Mouse (Mus musculus) stomach, embryonic 16.5 days (tissue): ENCODE results near the gene 4930432K21Rik. TPM values are rescaled to one million over a fixed set of nuclear protein-coding genes. Genes with fewer than 3 reads are reported as not detected.

Experiments used
- ATAC-seq: fragments of 200-750 bp; cut with Nextera tagmentation; 2 replicates; pipeline ENCODE4 v1.8.0; 2017; ENCODE audit warnings: moderate number of reproducible peaks, moderate TSS enrichment; ENCODE audit not compliant: insufficient read depth, low FRiP score
- H3K27ac ChIP-seq: fragments of 300-500 bp; sonication (generic); 2 replicates; pipeline ENCODE4 v1.5.1; 2014; ENCODE audit warnings: low read length
- H3K27me3 ChIP-seq: fragments of 300-500 bp; sonication (generic); 2 replicates; pipeline ENCODE4 v1.6.1; 2014; ENCODE audit warnings: low read length, control low read depth, mixed read lengths; ENCODE audit not compliant: control insufficient read depth, insufficient read depth
- H3K36me3 ChIP-seq: fragments of 300-500 bp; sonication (generic); 2 replicates; pipeline ENCODE4 v1.6.1; 2014; ENCODE audit warnings: low read length; ENCODE audit not compliant: control insufficient read depth, insufficient read depth
- H3K4me1 ChIP-seq: fragments of 300-500 bp; sonication (generic); 2 replicates; pipeline ENCODE4 v1.6.1; 2014; ENCODE audit warnings: low read length, control low read depth, mixed read lengths; ENCODE audit not compliant: control insufficient read depth, insufficient read depth
- H3K4me2 ChIP-seq: fragments of 300-500 bp; sonication (generic); 2 replicates; pipeline ENCODE4 v1.6.1; 2014; ENCODE audit warnings: low read depth, low read length, mixed read lengths
- H3K4me3 ChIP-seq: fragments of 300-500 bp; sonication (generic); replicated peaks from 2 replicates; pipeline ENCODE4 v1.5.1; 2014; ENCODE audit warnings: mild to moderate bottlenecking, low read length
- H3K9ac ChIP-seq: fragments of 300-500 bp; sonication (generic); 2 replicates; pipeline ENCODE4 v1.6.1; 2014; ENCODE audit warnings: low read length
- H3K9me3 ChIP-seq: fragments of 300-500 bp; sonication (generic); replicated peaks from 2 replicates; pipeline ENCODE4 v1.6.1; 2016; ENCODE audit warnings: low read length, control low read depth; ENCODE audit not compliant: control insufficient read depth
- WGBS: fragments of 180-500 bp; shearing (Covaris S2); extraction: QIAGEN DNeasy Blood & Tissue Kit; methylation state at CpG from one replicate; pipeline ENCODE4 v1.1.7; 2014; 5-methylcytosine and 5-hydroxymethylcytosine counted together
- polyA plus RNA-seq: library from polyadenylated mRNA; unstranded; fragments of >200 nt; fragmentation: Nextera tagmentation; extraction: Ambion mirVana; gene quantifications from 2 replicates; pipeline ENCODE4 v1.2.1, GENCODE M21; 2015

Gene 4930432K21Rik
- polyA plus RNA-seq, 1 experiment from 2014 or later: 1.0 TPM

DNA sequence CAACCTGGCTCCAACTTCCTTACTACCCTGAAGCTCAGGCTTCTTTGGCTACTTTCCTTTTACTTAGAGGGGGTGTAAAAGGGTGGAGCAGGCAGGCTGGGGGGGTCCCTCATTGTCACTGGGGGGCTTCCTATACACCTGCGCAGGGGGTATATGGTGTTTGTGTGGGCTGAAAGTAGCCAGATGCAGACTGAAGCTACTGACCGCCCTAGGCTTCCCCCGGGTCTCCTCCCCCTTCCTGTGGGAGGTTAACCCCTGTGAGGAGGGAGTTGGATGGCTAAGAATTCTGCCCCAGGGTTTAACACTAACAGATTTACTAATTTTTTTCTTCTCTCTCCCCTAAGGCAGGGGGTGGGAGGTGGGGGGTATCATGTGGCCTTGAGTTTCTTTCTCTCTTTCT, 28.7 kb downstream of the 4930432K21Rik start:
- peaks cover 21% of the 10 kb centered on the region for H3K4me1 ChIP-seq
- H3K9me3 ChIP-seq: no peaks in the 10 kb centered on the region
- H3K27ac ChIP-seq: no peak overlapping the region
- H3K4me3 ChIP-seq: no peak overlapping the region
- H3K9ac ChIP-seq: no peak overlapping the region; the same call in 1 of the 2 replicates
- H3K4me2 ChIP-seq: no peak overlapping the region
- WGBS: 22% methylated on average over 3 of the region's 3 CpGs
- H3K36me3 ChIP-seq: no peaks in the 10 kb centered on the region
- no peaks in the 10 kb centered on the region for H3K27me3 ChIP-seq
- no peak for ATAC-seq

DNA sequence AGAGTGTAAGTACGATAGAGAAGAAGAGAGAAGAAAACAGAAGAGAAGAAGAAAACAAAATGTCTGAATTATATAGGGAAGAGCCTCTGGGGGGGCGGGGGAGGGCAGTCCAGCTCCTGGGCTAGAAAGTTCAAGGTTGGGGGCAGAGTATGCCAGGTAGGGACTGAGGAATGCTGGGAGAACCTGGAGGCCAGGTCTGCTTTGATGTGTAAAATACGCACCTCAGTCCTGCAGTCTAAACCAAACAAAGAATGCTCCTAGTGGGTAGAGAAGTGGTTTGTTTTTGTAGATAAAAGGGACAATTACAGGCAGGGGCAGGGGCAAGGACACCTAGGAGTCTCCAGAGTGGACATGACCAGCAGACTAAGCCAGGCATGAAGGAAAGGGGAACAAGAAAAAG, 29.6 kb downstream of the 4930432K21Rik start:
- H3K9me3 ChIP-seq: no peaks in the 10 kb centered on the region
- H3K9ac ChIP-seq: no peak overlapping the region
- no peaks in the 10 kb centered on the region for H3K27me3 ChIP-seq
- H3K36me3 ChIP-seq: no peaks in the 10 kb centered on the region
- ATAC-seq: no peak
- no peak overlapping the region for H3K4me3 ChIP-seq
- 72% methylated on average over 3 of the region's 3 CpGs for WGBS
- H3K4me1 ChIP-seq: peaks cover 27% of the 10 kb centered on the region
- H3K4me2 ChIP-seq: no peak overlapping the region
- H3K27ac ChIP-seq: no peak overlapping the region

DNA sequence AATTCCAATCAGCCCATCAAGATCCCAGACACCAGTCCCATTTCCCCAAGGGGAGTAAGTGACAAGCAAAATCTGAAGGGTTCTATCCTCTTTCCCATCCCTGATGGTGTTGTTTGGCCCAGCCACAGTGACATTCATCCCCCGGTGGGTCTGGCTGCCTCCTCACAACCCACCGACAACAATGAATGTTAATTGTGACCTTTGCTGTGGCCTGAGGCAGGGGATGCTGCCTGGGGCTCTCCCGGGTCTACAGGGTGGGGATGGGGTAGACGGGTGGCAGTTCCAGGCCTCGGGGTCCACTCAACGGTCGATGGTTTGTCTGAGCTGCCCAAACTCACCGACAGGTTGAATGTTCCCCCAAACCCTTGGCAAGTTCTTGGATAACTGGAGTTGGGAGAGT, 30.8 kb downstream of the 4930432K21Rik start:
- Histone ChIP-seq H3K4me3 (no peak overlapping the region), H3K36me3 (no peaks in the 10 kb centered on the region), H3K9me3 (no peaks in the 10 kb centered on the region), H3K9ac (no peak overlapping the region), H3K4me2 (no peak overlapping the region), H3K27me3 (no peaks in the 10 kb centered on the region), H3K27ac (no peak overlapping the region), H3K4me1 (peaks cover 36% of the 10 kb centered on the region)
- ATAC-seq: no peak
- 78% methylated on average over 8 of the region's 8 CpGs for WGBS

DNA sequence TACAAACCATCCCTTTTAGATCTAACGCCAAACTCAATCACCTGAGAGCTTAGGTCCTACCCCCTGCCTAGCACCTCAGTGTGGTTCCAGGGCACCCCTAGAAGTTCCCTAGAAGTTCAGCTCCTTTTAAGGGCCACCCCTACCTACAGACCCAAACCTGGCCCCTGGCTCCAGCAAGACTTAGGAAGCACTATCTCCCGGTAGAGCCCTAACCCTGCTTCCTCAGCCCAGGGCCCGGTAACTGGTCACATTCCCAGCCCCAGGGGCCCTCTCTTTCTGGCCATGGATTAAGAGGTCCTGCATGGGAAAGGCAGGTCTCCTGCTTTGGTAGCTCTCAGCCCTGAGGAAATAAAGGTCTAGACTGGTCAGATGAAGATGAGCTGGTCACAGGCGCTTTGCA, 32.1 kb downstream of the 4930432K21Rik start:
- Histone ChIP-seq H3K9me3 (no peaks in the 10 kb centered on the region), H3K4me2 (peak overlapping the region; percentile 44), H3K36me3 (no peaks in the 10 kb centered on the region), H3K4me1 (peaks cover 43% of the 10 kb centered on the region), H3K27ac (no peak overlapping the region), H3K27me3 (no peaks in the 10 kb centered on the region), H3K9ac (peak overlapping the region; percentile 51), H3K4me3 (peak overlapping the region; percentile 22; the same call in 1 of the 2 replicates)
- WGBS: 26% methylated on average over 4 of the region's 4 CpGs
- ATAC-seq: no peak

DNA sequence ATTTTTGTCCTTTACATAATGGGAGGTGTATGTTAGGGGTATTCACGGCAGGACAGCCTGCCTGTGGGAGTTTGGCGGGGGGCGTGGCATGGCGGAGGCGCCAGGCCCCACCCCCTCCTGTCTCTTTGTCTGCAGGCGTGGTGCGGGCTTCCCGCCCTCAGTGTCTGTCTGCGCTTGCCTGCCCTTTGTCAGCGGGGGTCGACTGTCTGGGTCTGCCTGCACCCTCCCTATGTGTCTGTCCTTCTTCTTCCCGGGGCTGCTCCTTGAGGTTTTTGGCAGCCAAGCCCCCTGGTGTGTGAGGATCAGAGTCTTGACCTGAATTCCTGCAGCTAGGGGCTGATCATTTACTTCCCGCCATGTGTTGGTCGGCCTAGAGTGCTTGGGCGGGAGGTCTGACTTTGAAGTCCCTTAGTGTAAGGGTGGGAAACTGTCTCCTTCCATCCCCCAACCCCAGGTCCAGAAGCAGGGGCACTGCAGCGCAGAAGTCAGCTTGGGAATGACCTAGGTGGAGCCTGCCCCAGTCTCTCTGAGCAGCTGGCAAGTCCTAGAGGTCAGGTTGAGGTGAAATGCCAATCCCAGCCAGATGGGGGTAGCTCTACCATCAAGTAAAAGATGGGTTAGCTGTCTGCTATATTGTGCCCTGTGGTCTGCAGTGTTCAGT, 32.8 kb downstream of the 4930432K21Rik start:
- 4% methylated on average over 16 of the region's 16 CpGs for WGBS
- H3K27me3 ChIP-seq: no peaks in the 10 kb centered on the region
- H3K27ac ChIP-seq: peak overlapping the region; percentile 42; the same call in 1 of the 2 replicates
- peak; percentile 39; the same call in 1 of the 2 replicates for ATAC-seq
- H3K4me1 ChIP-seq: peaks cover 43% of the 10 kb centered on the region
- H3K4me2 ChIP-seq: peak overlapping the region; percentile 44
- no peaks in the 10 kb centered on the region for H3K9me3 ChIP-seq
- peak overlapping the region; percentile 22 for H3K4me3 ChIP-seq
- H3K36me3 ChIP-seq: no peaks in the 10 kb centered on the region
- H3K9ac ChIP-seq: peak overlapping the region; percentile 51

DNA sequence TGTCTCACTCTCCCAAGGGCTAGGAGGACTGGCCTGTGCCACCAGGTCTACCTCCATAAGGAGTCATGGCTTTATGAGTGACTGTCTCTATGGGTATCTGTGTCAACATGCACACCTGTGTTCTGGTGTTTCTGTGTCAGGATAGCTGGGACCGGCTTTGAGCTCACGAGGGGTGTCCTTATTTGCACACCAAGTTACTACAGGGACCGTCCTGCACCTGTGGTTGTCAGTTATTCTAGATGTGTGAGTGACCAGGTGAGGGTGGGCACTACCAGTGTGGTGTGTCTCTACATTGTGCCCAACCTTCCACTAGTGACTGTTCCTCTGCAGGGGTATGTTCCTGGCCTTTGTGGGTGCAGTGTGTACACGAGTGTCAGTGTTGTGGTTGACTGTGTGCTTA, 35.0 kb downstream of the 4930432K21Rik start:
- no peaks in the 10 kb centered on the region for H3K36me3 ChIP-seq
- no peak overlapping the region; the same call in 1 of the 2 replicates for H3K27ac ChIP-seq
- no peaks in the 10 kb centered on the region for H3K27me3 ChIP-seq
- H3K9ac ChIP-seq: peak overlapping the region; percentile 95
- H3K4me3 ChIP-seq: peak overlapping the region; percentile 73
- H3K9me3 ChIP-seq: no peaks in the 10 kb centered on the region
- H3K4me2 ChIP-seq: peak overlapping the region; percentile 88
- ATAC-seq: no peak
- 31% methylated on average over 4 of the region's 4 CpGs for WGBS
- peaks cover 43% of the 10 kb centered on the region for H3K4me1 ChIP-seq

DNA sequence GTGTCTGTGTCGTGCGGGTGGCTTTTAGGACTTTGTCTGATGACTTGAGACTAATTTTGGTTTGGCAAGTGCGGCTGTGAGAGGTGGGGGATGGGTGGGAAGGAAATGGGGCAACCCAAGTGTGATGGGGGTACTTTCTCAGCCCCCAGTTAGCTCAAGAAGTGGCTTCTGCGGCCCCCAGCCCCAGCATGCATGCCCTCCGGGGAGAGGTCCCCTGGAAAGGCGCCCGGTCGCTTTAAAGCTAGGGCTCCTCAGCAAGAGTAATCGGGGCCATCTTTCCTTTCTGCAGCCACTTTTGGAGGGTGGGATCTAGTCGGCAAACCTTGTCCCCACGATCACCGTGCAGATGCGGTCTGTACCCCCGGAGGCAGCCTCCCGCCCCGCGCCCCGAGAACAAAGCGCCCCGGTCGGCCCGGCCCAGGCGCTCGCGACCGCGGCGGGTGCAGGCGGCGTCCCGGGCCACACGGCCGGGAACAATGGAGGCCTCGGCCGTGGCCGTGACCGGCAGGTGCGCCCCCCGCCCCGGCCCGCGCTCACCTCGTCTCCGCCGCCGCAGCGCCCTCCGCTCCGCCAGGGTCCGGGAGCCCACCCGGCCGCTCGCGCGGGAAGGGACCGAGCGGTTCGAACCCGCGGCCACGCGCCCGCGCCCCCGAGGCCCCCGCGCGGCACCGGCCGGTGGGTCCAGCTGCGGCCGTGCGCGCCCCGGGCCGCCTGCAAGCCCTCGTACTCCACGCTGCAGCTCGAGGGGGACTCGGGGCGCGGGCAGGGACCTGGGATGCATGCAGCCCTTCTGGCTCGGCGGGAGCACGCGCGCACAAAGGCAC, 35.6 kb downstream of the 4930432K21Rik start:
- Histone ChIP-seq H3K4me3 (peak overlapping the region; percentile 73), H3K36me3 (no peaks in the 10 kb centered on the region), H3K4me2 (peak overlapping the region; percentile 88), H3K9me3 (no peaks in the 10 kb centered on the region), H3K4me1 (peaks cover 43% of the 10 kb centered on the region), H3K27ac (peak overlapping the region; percentile 64), H3K27me3 (no peaks in the 10 kb centered on the region), H3K9ac (peak overlapping the region; percentile 95)
- 0 out of 2 replicates have a peak, but pooled peaks have one; percentile 6 for ATAC-seq
- WGBS: under 1% methylated on average over 83 of the region's 87 CpGs

DNA sequence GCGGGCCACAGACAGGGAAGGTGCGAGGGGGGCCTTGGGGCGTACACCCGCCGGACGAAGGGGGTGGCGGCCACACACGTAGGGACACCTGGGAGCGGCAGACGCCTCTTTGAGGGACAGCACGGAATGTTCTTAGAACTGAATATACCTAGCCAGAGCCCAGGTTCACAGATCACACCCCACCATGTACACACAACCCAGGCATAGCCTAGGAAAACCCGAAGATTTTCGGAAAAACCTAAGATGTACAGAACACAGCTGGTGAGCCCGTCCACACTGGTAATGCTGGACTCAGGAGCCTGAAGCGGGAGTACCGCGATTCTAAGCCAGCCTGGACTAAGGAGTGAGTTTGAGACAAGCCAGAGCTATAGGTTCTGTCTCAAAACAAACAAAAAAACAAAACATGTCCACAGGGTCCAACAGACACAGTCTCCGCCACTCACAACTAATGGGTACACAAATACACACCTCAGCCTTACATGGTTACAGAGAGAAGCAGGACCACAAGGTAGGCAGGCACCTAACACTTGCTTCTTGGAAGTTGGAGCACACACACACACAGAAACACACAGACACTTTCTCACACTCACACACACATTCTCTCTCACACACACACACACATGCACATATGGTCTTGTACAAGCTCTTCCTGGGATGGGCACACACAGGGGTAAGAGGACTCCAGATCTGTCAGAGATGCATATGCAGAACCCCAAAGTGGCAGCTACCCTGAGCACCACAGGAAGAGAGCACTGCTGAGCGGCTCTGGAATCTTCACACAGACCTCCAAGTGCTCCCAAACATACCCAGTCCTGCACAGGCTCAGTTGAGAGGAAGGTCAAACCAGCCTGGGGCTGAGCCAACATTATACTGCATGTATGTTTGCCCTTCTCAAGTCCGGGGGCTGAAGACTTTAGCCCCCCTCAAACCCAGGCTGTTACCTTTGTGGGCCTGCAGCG, 36.5 kb downstream of the 4930432K21Rik start:
- H3K4me2 ChIP-seq: peak overlapping the region; percentile 88
- no peaks in the 10 kb centered on the region for H3K9me3 ChIP-seq
- peaks cover 43% of the 10 kb centered on the region for H3K4me1 ChIP-seq
- H3K36me3 ChIP-seq: no peaks in the 10 kb centered on the region
- H3K9ac ChIP-seq: peak overlapping the region; percentile 95
- H3K27ac ChIP-seq: peak overlapping the region; percentile 64
- 14% methylated on average over 21 of the region's 21 CpGs for WGBS
- peak; percentile 23 for ATAC-seq
- no peaks in the 10 kb centered on the region for H3K27me3 ChIP-seq
- H3K4me3 ChIP-seq: peak overlapping the region; percentile 73
